Mouse (Mus musculus): ENCODE measurements around the gene Rxrg. TPM values are rescaled to one million over a fixed set of nuclear protein-coding genes. Genes with fewer than 3 reads are reported as not detected.

The Rxrg gene
- total RNA-seq, 1 experiment, result 0.45 TPM

DNA sequence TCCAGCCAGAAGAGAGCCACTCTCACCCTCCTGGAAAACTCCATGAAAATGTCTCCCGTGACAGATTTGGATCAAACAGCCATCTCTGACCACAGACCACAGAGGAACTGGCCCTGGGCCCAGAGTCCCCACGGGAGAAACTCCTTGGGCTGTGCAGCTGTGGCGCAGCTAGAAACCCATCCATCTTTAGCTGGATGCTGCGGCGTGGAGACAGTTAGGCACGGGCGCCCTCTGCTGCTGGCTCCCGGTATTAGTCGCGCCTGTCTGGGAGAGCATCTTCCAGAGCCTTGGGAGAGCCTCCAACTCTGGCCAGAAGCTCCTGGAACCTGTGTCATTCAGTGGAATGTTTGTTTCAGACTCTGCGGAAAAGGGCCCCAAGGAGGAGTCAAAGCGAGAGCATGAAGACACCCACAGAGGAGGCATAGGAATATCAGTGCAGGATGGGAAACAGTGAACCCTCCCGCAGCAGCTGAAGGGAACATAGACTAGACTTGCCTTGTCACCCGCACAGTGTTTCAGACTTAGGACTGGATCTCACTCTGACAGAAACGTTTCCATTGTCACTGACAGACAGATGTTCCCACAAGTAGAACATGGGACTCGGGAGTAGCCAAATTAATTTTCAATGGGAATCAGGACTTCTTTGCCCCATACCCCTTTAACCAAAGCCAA, 46.8 kb downstream of the Rxrg start:
- Histone ChIP-seq H3K27ac (ENCODE audit: insufficient read depth, low read depth, low read length, poor library complexity, severe bottlenecking) (no peak overlapping the region), H3K4me3 (ENCODE audit: insufficient read depth in 1 of 2, low read depth in 1 of 2, low read length in 2 of 2, poor library complexity in 1 of 2, severe bottlenecking in 1 of 2) (no peak overlapping the region), H3K4me1 (ENCODE audit: control insufficient read depth in 2 of 2, insufficient read depth in 2 of 2, low read length in 2 of 2, poor library complexity in 1 of 2) (no peaks in the 10 kb centered on the region), H3K9ac (ENCODE audit: insufficient read depth, low read depth, low read length, poor library complexity, severe bottlenecking) (no peak overlapping the region), H3K9me3 (ENCODE audit: control insufficient read depth, insufficient read depth, low read depth, low read length) (no peaks in the 10 kb centered on the region), H3K36me3 (ENCODE audit: control insufficient read depth, insufficient read depth, low read length, poor library complexity, severe bottlenecking) (no peaks in the 10 kb centered on the region)
- peak; percentile 51 for DNase-seq (ENCODE audit: low read depth, low spot score)
- in situ Hi-C loops (cut with MboI; ENCODE audit: low sequenced_read_pairs in 2 of 2, unreplicated experiment in 2 of 2), result loop anchor here (5.0 to 25.0 kb wide), 2 partner anchors 233 to 433 kb away; no protein-coding TSS in a partner anchor
- no peak for TF ChIP-seq MAFK (IDR thresholded peaks at IDR 0.05; ENCODE audit: insufficient read depth, low read depth, low read length)
- TF ChIP-seq ZC3H11A (IDR thresholded peaks at IDR 0.05; ENCODE audit: borderline replicate concordance, low read depth, low read length), result peak; percentile 67; the same call in 1 of the 2 replicates

DNA sequence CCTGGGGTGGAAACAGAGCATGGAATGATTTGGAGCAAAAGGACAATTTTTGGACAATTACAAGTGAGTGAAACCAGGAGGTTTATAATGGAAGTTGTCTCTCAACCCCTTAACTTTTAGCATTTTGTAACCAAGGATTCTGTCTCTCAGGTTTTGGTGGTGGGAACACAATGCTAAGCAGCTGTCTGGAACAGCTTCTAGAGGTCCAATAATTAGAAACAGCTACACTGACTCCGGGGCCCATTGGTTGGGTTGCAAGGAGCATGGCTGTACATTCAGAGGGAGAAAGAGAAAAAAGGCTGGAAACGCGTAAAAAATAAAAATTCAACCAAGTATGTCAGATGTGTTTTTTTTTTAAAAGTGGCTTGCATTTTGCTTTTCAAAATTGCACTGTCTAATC, 50.5 kb downstream of the Rxrg start:
- H3K9me3 ChIP-seq (ENCODE audit: control insufficient read depth, insufficient read depth, low read depth, low read length), result no peaks in the 10 kb centered on the region
- no peaks in the 10 kb centered on the region for H3K4me1 ChIP-seq (ENCODE audit: control insufficient read depth in 2 of 2, insufficient read depth in 2 of 2, low read length in 2 of 2, poor library complexity in 1 of 2)
- no peak overlapping the region for H3K4me3 ChIP-seq (ENCODE audit: insufficient read depth in 1 of 2, low read depth in 1 of 2, low read length in 2 of 2, poor library complexity in 1 of 2, severe bottlenecking in 1 of 2)
- no peaks in the 10 kb centered on the region for H3K36me3 ChIP-seq (ENCODE audit: control insufficient read depth, insufficient read depth, low read length, poor library complexity, severe bottlenecking)
- TF ChIP-seq ZNF384 (IDR thresholded peaks at IDR 0.05; ENCODE audit: low read depth, low read length) (no peak), ZC3H11A (IDR thresholded peaks at IDR 0.05; ENCODE audit: borderline replicate concordance, low read depth, low read length) (no peak), HCFC1 (IDR thresholded peaks at IDR 0.05; ENCODE audit: borderline replicate concordance, insufficient read depth, low read length) (no peak), CHD2 (IDR thresholded peaks at IDR 0.05; ENCODE audit: low read depth, low read length) (no peak), MAFK (IDR thresholded peaks at IDR 0.05; ENCODE audit: insufficient read depth, low read depth, low read length) (no peak)
- no peak for DNase-seq (ENCODE audit: low read depth, low spot score)
- in situ Hi-C loops (cut with MboI; ENCODE audit: low sequenced_read_pairs in 2 of 2, unreplicated experiment in 2 of 2), result loop anchor here in 1 of 2 experiments (25.0 kb wide), 1 partner anchor 436 kb away; no protein-coding TSS in a partner anchor
- H3K27ac ChIP-seq (ENCODE audit: insufficient read depth, low read depth, low read length, poor library complexity, severe bottlenecking), result no peak overlapping the region
- no peak overlapping the region for H3K9ac ChIP-seq (ENCODE audit: insufficient read depth, low read depth, low read length, poor library complexity, severe bottlenecking)

DNA sequence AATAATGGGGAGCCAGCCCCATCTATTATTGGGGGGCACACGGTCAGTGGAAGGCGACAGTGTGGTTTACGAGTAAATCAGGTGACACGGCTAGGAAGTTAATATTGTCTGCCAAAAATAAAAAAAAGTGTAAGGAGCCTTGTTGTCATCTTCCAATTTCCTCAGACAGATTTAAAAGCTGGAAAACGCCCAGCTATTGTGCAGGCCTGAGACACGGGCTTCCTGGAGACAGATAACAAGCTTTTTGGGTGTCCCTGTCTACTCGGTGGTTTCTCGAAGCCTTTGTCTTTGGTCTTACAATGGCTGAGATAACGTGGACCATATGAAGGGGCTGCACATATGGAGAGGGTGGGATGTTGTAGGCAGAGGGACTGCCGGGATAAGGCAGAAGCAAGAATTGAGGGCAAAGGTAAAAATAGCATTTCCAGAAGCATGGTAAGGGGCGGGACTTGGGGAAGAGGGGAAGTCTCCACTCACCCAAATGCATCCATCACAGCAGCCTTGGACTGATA, 51.0 kb downstream of the Rxrg start:
- Histone ChIP-seq H3K4me1 (ENCODE audit: control insufficient read depth in 2 of 2, insufficient read depth in 2 of 2, low read length in 2 of 2, poor library complexity in 1 of 2) (no peaks in the 10 kb centered on the region), H3K36me3 (ENCODE audit: control insufficient read depth, insufficient read depth, low read length, poor library complexity, severe bottlenecking) (no peaks in the 10 kb centered on the region), H3K9me3 (ENCODE audit: control insufficient read depth, insufficient read depth, low read depth, low read length) (no peaks in the 10 kb centered on the region), H3K27ac (ENCODE audit: insufficient read depth, low read depth, low read length, poor library complexity, severe bottlenecking) (no peak overlapping the region), H3K9ac (ENCODE audit: insufficient read depth, low read depth, low read length, poor library complexity, severe bottlenecking) (no peak overlapping the region), H3K4me3 (ENCODE audit: insufficient read depth in 1 of 2, low read depth in 1 of 2, low read length in 2 of 2, poor library complexity in 1 of 2, severe bottlenecking in 1 of 2) (no peak overlapping the region)
- no peak for DNase-seq (ENCODE audit: low read depth, low spot score)
- no peak for TF ChIP-seq ZC3H11A (IDR thresholded peaks at IDR 0.05; ENCODE audit: borderline replicate concordance, low read depth, low read length)
- no peak for TF ChIP-seq CHD2 (IDR thresholded peaks at IDR 0.05; ENCODE audit: low read depth, low read length)
- TF ChIP-seq HCFC1 (IDR thresholded peaks at IDR 0.05; ENCODE audit: borderline replicate concordance, insufficient read depth, low read length), result no peak
- TF ChIP-seq ZNF384 (IDR thresholded peaks at IDR 0.05; ENCODE audit: low read depth, low read length), result no peak
- TF ChIP-seq MAFK (IDR thresholded peaks at IDR 0.05; ENCODE audit: insufficient read depth, low read depth, low read length), result no peak
- in situ Hi-C loops (cut with MboI; ENCODE audit: low sequenced_read_pairs in 2 of 2, unreplicated experiment in 2 of 2), result loop anchor here in 1 of 2 experiments (25.0 kb wide), 1 partner anchor 437 kb away; no protein-coding TSS in a partner anchor

DNA sequence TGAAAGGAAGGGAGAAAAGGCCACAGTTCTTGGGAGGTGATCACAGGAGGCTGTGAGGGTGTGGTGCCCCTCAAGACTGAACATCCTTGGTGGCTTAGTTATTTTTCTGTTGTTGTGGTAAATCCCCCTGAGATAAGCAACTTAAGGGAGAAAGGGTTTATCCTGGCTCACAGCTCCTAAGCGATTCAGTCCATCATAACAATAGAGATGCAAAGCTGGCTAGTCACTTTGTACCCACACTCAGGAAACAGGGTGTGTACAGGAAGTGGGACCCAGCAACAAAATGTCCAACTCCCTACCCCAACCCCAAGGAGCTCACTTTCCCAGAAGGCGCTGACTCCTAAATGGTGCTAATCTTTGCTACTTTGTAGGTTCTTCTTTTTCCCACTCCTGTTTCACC, 54.2 kb downstream of the Rxrg start:
- Histone ChIP-seq H3K9ac (ENCODE audit: insufficient read depth, low read depth, low read length, poor library complexity, severe bottlenecking) (no peak overlapping the region), H3K4me1 (ENCODE audit: control insufficient read depth in 2 of 2, insufficient read depth in 2 of 2, low read length in 2 of 2, poor library complexity in 1 of 2) (no peaks in the 10 kb centered on the region), H3K9me3 (ENCODE audit: control insufficient read depth, insufficient read depth, low read depth, low read length) (no peaks in the 10 kb centered on the region), H3K36me3 (ENCODE audit: control insufficient read depth, insufficient read depth, low read length, poor library complexity, severe bottlenecking) (no peaks in the 10 kb centered on the region), H3K27ac (ENCODE audit: insufficient read depth, low read depth, low read length, poor library complexity, severe bottlenecking) (no peak overlapping the region), H3K4me3 (ENCODE audit: insufficient read depth in 1 of 2, low read depth in 1 of 2, low read length in 2 of 2, poor library complexity in 1 of 2, severe bottlenecking in 1 of 2) (no peak overlapping the region)
- in situ Hi-C loops (cut with MboI; ENCODE audit: low sequenced_read_pairs in 2 of 2, unreplicated experiment in 2 of 2), result no loop called here
- no peak for TF ChIP-seq MAFK (IDR thresholded peaks at IDR 0.05; ENCODE audit: insufficient read depth, low read depth, low read length)
- no peak for DNase-seq (ENCODE audit: low read depth, low spot score)

DNA sequence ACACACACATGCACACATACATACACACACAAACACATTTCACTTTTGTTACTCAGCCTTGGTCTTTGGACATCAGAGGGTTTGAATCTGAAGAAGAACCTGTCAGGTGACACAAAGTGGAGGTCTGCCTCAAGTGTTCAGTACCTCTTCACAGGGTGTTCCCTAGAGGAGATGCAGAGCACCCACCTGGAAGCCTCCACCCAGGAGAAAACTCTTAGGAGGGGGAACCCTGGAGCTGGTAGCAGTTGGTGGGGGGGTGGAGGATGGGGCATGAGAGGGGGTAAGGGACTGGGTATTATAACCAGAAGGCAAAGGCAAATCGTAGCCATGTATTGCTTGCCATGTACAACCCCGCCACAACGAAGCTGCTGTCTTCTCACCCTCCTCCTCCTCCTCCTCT, 60.9 kb downstream of the Rxrg start:
- no peak for TF ChIP-seq ZNF384 (IDR thresholded peaks at IDR 0.05; ENCODE audit: low read depth, low read length)
- TF ChIP-seq MAFK (IDR thresholded peaks at IDR 0.05; ENCODE audit: insufficient read depth, low read depth, low read length), result no peak
- no peak for TF ChIP-seq CHD2 (IDR thresholded peaks at IDR 0.05; ENCODE audit: low read depth, low read length)
- in situ Hi-C loops (cut with MboI; ENCODE audit: low sequenced_read_pairs in 2 of 2, unreplicated experiment in 2 of 2), result no loop called here
- H3K36me3 ChIP-seq (ENCODE audit: control insufficient read depth, insufficient read depth, low read length, poor library complexity, severe bottlenecking), result no peaks in the 10 kb centered on the region
- no peak overlapping the region for H3K9ac ChIP-seq (ENCODE audit: insufficient read depth, low read depth, low read length, poor library complexity, severe bottlenecking)
- DNase-seq (ENCODE audit: low read depth, low spot score), result no peak
- no peak overlapping the region for H3K27ac ChIP-seq (ENCODE audit: insufficient read depth, low read depth, low read length, poor library complexity, severe bottlenecking)
- H3K4me1 ChIP-seq (ENCODE audit: control insufficient read depth in 2 of 2, insufficient read depth in 2 of 2, low read length in 2 of 2, poor library complexity in 1 of 2), result peaks cover 0 to 2% of the 10 kb centered on the region in 2 experiments; a peak in 2 of 4 replicates
- H3K4me3 ChIP-seq (ENCODE audit: insufficient read depth in 1 of 2, low read depth in 1 of 2, low read length in 2 of 2, poor library complexity in 1 of 2, severe bottlenecking in 1 of 2), result no peak overlapping the region
- H3K9me3 ChIP-seq (ENCODE audit: control insufficient read depth, insufficient read depth, low read depth, low read length), result no peaks in the 10 kb centered on the region
